Comparison of ENCODE assay signal across 26 mouse cellular contexts in the genomic region with DNA sequence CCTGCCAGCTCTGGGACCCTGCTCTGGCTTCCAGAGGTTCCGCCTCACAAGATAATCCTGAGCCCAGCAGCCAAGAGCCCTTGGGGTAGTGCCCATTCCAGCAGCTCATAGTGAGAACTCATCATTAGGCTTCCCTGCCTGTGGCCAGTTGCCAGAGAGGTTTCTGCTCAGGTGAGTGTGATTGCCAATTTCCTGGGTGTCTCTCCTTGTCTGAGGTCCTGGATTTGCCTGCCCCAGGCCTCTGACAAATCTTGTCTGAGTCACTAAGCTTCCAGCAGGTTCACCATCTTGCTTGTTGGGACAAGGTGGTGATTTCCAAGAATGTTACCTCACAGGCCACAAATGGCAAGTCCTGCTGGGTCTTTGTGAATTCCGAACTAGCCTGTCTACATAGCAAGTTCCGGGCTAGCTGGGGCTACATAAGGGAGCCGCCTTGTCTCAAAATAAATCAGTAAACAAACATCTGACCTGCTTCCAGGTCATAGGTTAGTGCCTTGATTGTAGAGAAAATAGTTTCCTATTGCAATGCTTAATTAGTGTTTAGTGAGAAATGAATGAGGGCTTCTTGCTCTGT. TPM values are rescaled to one million over a fixed set of nuclear protein-coding genes. Genes with fewer than 3 reads are reported as not detected.
DNase-seq lines count a peak whose midpoint lies in the region; ATAC-seq lines count a peak whose summit lies in the region.
"Had no signal": no experiment of that assay in that cellular context is flagged by ENCODE, and none has a peak within 500 bp of the region (broad histone marks: within the 10 kb centered on the region; RNA-seq: fewer than 3 reads in every experiment).

No protein-coding gene starts in this region.

- WGBS in forebrain, embryonic 10.5 days, result 79% methylated on average over 4 of the region's 4 CpGs
- 77% methylated on average over 4 of the region's 4 CpGs for WGBS in forebrain, embryonic 11.5 days
- 80% methylated on average over 4 of the region's 4 CpGs for WGBS in forebrain, embryonic 15.5 days
- 74% methylated on average over 4 of the region's 4 CpGs for WGBS in midbrain, embryonic 14.5 days

- no peak for DNase-seq in forebrain, embryonic 10.5 days (ENCODE audit: extremely low spot score, low spot score)
- no peak for DNase-seq in forebrain, embryonic 11.5 days (ENCODE audit: low spot score)
- no peak for DNase-seq in ES-E14 (ENCODE audit: low read depth, low spot score)
- no peak for DNase-seq in midbrain, embryonic 14.5 days
- DNase-seq in heart, adult 18-20 months, result no peak
- no peak for DNase-seq in adrenal gland, postnatal 36 days
- DNase-seq: adrenal gland, adult 8-10 months; gastrocnemius, postnatal 10 days; lung, postnatal 14 days; thymus, postnatal 25 days had no signal

- H3K4me1 ChIP-seq in forebrain, embryonic 10.5 days, result peaks cover 10% of the 10 kb centered on the region
- 0 out of 2 replicates have a peak, but pooled peaks cover 2% of the 10 kb centered on the region for H3K4me1 ChIP-seq in forebrain, embryonic 11.5 days (replicated peaks; ENCODE audit: control insufficient read depth, insufficient read depth, low read length)
- peaks cover 0 to 32% of the 10 kb centered on the region in 2 experiments; a peak in 3 of 4 replicates for H3K4me1 ChIP-seq in ES-E14 (ENCODE audit: control insufficient read depth in 2 of 2, insufficient read depth in 2 of 2, low read length in 2 of 2, poor library complexity in 1 of 2)
- peaks cover 4% of the 10 kb centered on the region; the same call in 1 of the 2 replicates for H3K4me1 ChIP-seq in forebrain, embryonic 15.5 days
- peaks cover 8% of the 10 kb centered on the region for H3K4me1 ChIP-seq in midbrain, embryonic 14.5 days (ENCODE audit: control insufficient read depth, insufficient read depth, low read length)
- H3K4me1 ChIP-seq: embryonic facial prominence, embryonic 13.5 days; heart, embryonic 10.5 days; limb, embryonic 13.5 days; liver, embryonic 15.5 days had no signal

- H3K27ac ChIP-seq in forebrain, embryonic 10.5 days, result 0 out of 2 replicates have a peak overlapping the region, but pooled peaks have one; percentile 5
- H3K27ac ChIP-seq in forebrain, embryonic 11.5 days (ENCODE audit: low read depth, low read length), result no peak overlapping the region
- peak overlapping the region; percentile 64 for H3K27ac ChIP-seq in ES-E14 (ENCODE audit: insufficient read depth, low read depth, low read length, poor library complexity, severe bottlenecking)
- peak overlapping the region; percentile 66 for H3K27ac ChIP-seq in forebrain, embryonic 15.5 days (replicated peaks)
- H3K27ac ChIP-seq in midbrain, embryonic 14.5 days (replicated peaks; ENCODE audit: low read depth, low read length), result peak overlapping the region; percentile 83
- H3K27ac ChIP-seq: embryonic facial prominence, embryonic 13.5 days; heart, embryonic 10.5 days; limb, embryonic 13.5 days; liver, embryonic 15.5 days; stomach, postnatal 0 days had no signal

- in situ Hi-C loops in ES-E14 (cut with MboI; ENCODE audit: low sequenced_read_pairs in 2 of 2, unreplicated experiment in 2 of 2), result no loop called here

- H3K27me3 ChIP-seq in forebrain, embryonic 10.5 days (ENCODE audit: poor library complexity, severe bottlenecking), result no peaks in the 10 kb centered on the region
- no peaks in the 10 kb centered on the region for H3K27me3 ChIP-seq in forebrain, embryonic 11.5 days (ENCODE audit: control insufficient read depth, insufficient read depth, low read length)
- H3K27me3 ChIP-seq in forebrain, embryonic 15.5 days, result no peaks in the 10 kb centered on the region
- no peaks in the 10 kb centered on the region for H3K27me3 ChIP-seq in midbrain, embryonic 14.5 days (ENCODE audit: control insufficient read depth, insufficient read depth, low read length)
- H3K27me3 ChIP-seq: embryonic facial prominence, embryonic 13.5 days; limb, embryonic 13.5 days had no signal

- no peaks in the 10 kb centered on the region for H3K36me3 ChIP-seq in forebrain, embryonic 10.5 days (replicated peaks)
- no peaks in the 10 kb centered on the region for H3K36me3 ChIP-seq in forebrain, embryonic 11.5 days (ENCODE audit: control insufficient read depth, insufficient read depth, low read length)
- H3K36me3 ChIP-seq in ES-E14 (ENCODE audit: control insufficient read depth, insufficient read depth, low read length, poor library complexity, severe bottlenecking), result no peaks in the 10 kb centered on the region
- no peaks in the 10 kb centered on the region for H3K36me3 ChIP-seq in forebrain, embryonic 15.5 days
- H3K36me3 ChIP-seq in midbrain, embryonic 14.5 days (ENCODE audit: control insufficient read depth, insufficient read depth, low read length), result no peaks in the 10 kb centered on the region
- H3K36me3 ChIP-seq: embryonic facial prominence, embryonic 13.5 days; G1E; heart, embryonic 10.5 days; limb, embryonic 13.5 days; liver, embryonic 15.5 days had no signal

- peaks cover 8% of the 10 kb centered on the region; the same call in 1 of the 2 replicates for H3K9me3 ChIP-seq in forebrain, embryonic 10.5 days
- no peaks in the 10 kb centered on the region for H3K9me3 ChIP-seq in forebrain, embryonic 11.5 days (ENCODE audit: control insufficient read depth, low read length)
- peaks cover 5% of the 10 kb centered on the region; the same call in 1 of the 2 replicates for H3K9me3 ChIP-seq in ES-E14 (ENCODE audit: control insufficient read depth, insufficient read depth, low read depth, low read length)
- H3K9me3 ChIP-seq in forebrain, embryonic 15.5 days, result no peaks in the 10 kb centered on the region
- peaks cover 8% of the 10 kb centered on the region; the same call in 1 of the 2 replicates for H3K9me3 ChIP-seq in midbrain, embryonic 14.5 days (ENCODE audit: control insufficient read depth, low read length)
- H3K9me3 ChIP-seq: G1E; liver, embryonic 15.5 days had no signal

- ATAC-seq in forebrain, embryonic 11.5 days (replicated peaks; ENCODE audit: low FRiP score), result no peak
- ATAC-seq in forebrain, embryonic 15.5 days (replicated peaks), result no peak
- ATAC-seq in midbrain, embryonic 14.5 days (ENCODE audit: low FRiP score, low TSS enrichment), result no peak
- ATAC-seq: intestine, embryonic 16.5 days had no signal

- H3K4me2 ChIP-seq in forebrain, embryonic 11.5 days (ENCODE audit: low read depth, low read length, severe bottlenecking), result no peak overlapping the region
- no peak overlapping the region for H3K4me2 ChIP-seq in forebrain, embryonic 15.5 days (replicated peaks)
- no peak overlapping the region for H3K4me2 ChIP-seq in midbrain, embryonic 14.5 days (ENCODE audit: low read length)
- H3K4me2 ChIP-seq: embryonic facial prominence, embryonic 13.5 days; limb, embryonic 13.5 days; liver, embryonic 15.5 days had no signal

- no peak overlapping the region for H3K4me3 ChIP-seq in forebrain, embryonic 10.5 days
- H3K4me3 ChIP-seq in forebrain, embryonic 11.5 days (ENCODE audit: low read depth, low read length), result no peak overlapping the region
- no peak overlapping the region for H3K4me3 ChIP-seq in ES-E14 (ENCODE audit: insufficient read depth in 1 of 2, low read depth in 1 of 2, low read length in 2 of 2, poor library complexity in 1 of 2, severe bottlenecking in 1 of 2)
- no peak overlapping the region for H3K4me3 ChIP-seq in forebrain, embryonic 15.5 days
- H3K4me3 ChIP-seq in midbrain, embryonic 14.5 days (replicated peaks; ENCODE audit: low read depth, low read length), result no peak overlapping the region
- H3K4me3 ChIP-seq: embryonic facial prominence, embryonic 13.5 days; heart, embryonic 10.5 days; limb, embryonic 13.5 days; liver, embryonic 15.5 days had no signal

- no peak overlapping the region for H3K9ac ChIP-seq in forebrain, embryonic 11.5 days (ENCODE audit: low read length)
- 0 out of 2 replicates have a peak overlapping the region, but pooled peaks have one; percentile 2 for H3K9ac ChIP-seq in ES-E14 (ENCODE audit: insufficient read depth, low read depth, low read length, poor library complexity, severe bottlenecking)
- H3K9ac ChIP-seq in forebrain, embryonic 15.5 days (replicated peaks), result no peak overlapping the region
- no peak overlapping the region for H3K9ac ChIP-seq in midbrain, embryonic 14.5 days (replicated peaks; ENCODE audit: low read length)
- H3K9ac ChIP-seq: embryonic facial prominence, embryonic 13.5 days; limb, embryonic 13.5 days; liver, embryonic 15.5 days had no signal

RNA-seq across cellular contexts. Expression of gene Rnf216, which starts 12.1 kb away (rescaled TPM):
- polyA plus RNA-seq in forebrain, embryonic 10.5 days (2016; fragmentation: Nextera tagmentation; extraction: Ambion mirVana), result 44.4 and 48.0 TPM in 2 replicates
- polyA plus RNA-seq in forebrain, embryonic 11.5 days (2014; fragmentation: Nextera tagmentation; extraction: Ambion mirVana), result 38.6 and 42.7 TPM in 2 replicates
- 17.7 and 23.8 TPM in 2 replicates for total RNA-seq in ES-E14 (2012; rRNA removed)
- 36.2 and 37.3 TPM in 2 replicates for polyA plus RNA-seq in forebrain, embryonic 15.5 days (2015; fragmentation: Nextera tagmentation; extraction: Ambion mirVana)
- polyA plus RNA-seq in midbrain, embryonic 14.5 days (2014; fragmentation: Nextera tagmentation; extraction: Ambion mirVana), result 28.9 and 32.1 TPM in 2 replicates
- 10 to 100 TPM; 23.3 to 25.7 TPM for total RNA-seq in heart, adult 18-20 months (2021)
- 10 to 100 TPM; 38.4 to 48.7 TPM for total RNA-seq in adrenal gland, postnatal 36 days (2021)

RNA-seq across cellular contexts. Expression of gene Olfr718-ps1, which starts 22.5 kb away (rescaled TPM):
- polyA plus RNA-seq in forebrain, embryonic 10.5 days (2016; fragmentation: Nextera tagmentation; extraction: Ambion mirVana), result 0.02 TPM in 1 of 2 replicates, not detected in the other
- polyA plus RNA-seq in forebrain, embryonic 11.5 days (2014; fragmentation: Nextera tagmentation; extraction: Ambion mirVana), result 0.07 TPM in 1 of 2 replicates, not detected in the other
- 0.05 and 0.36 TPM in 2 replicates for total RNA-seq in ES-E14 (2012; rRNA removed)
- not detected in 2 replicates for polyA plus RNA-seq in forebrain, embryonic 15.5 days (2015; fragmentation: Nextera tagmentation; extraction: Ambion mirVana)
- polyA plus RNA-seq in midbrain, embryonic 14.5 days (2014; fragmentation: Nextera tagmentation; extraction: Ambion mirVana), result not detected in 2 replicates
- not detected for total RNA-seq in heart, adult 18-20 months (2021)
- total RNA-seq in adrenal gland, postnatal 36 days (2021), result under 1 TPM in 1 of 2 experiments, not detected in 1; 0.07 TPM
- total RNA-seq: gastrocnemius, postnatal 10 days; heart, postnatal 25 days; monocyte, adult 5-6 weeks; neutrophil, adult 5-6 weeks had no signal
- polyA plus RNA-seq: C2C12; cortical plate, adult 2 months; G1E; intestine, embryonic 16.5 days; kidney, embryonic 16.5 days; liver, embryonic 15.5 days; spleen, adult 2 months; stomach, postnatal 0 days had no signal

RNA-seq across cellular contexts. Expression of gene Rbak, which starts 55.7 kb away (rescaled TPM):
- 14.4 and 15.6 TPM in 2 replicates for polyA plus RNA-seq in forebrain, embryonic 10.5 days (2016; fragmentation: Nextera tagmentation; extraction: Ambion mirVana)
- polyA plus RNA-seq in forebrain, embryonic 11.5 days (2014; fragmentation: Nextera tagmentation; extraction: Ambion mirVana), result 15.9 and 17.2 TPM in 2 replicates
- total RNA-seq in ES-E14 (2012; rRNA removed), result 11.2 and 11.5 TPM in 2 replicates
- polyA plus RNA-seq in forebrain, embryonic 15.5 days (2015; fragmentation: Nextera tagmentation; extraction: Ambion mirVana), result 16.2 and 17.5 TPM in 2 replicates
- 12.3 and 13.9 TPM in 2 replicates for polyA plus RNA-seq in midbrain, embryonic 14.5 days (2014; fragmentation: Nextera tagmentation; extraction: Ambion mirVana)
- total RNA-seq in heart, adult 18-20 months (2021), result 1 to 10 TPM; 3.5 to 4.6 TPM
- total RNA-seq in adrenal gland, postnatal 36 days (2021), result 10 to 100 TPM; 11.3 to 11.7 TPM

RNA-seq across cellular contexts. Expression of gene Spdye4b, which starts 55.9 kb away (rescaled TPM):
- not detected in 2 replicates for polyA plus RNA-seq in forebrain, embryonic 10.5 days (2016; fragmentation: Nextera tagmentation; extraction: Ambion mirVana)
- not detected in 2 replicates for polyA plus RNA-seq in forebrain, embryonic 11.5 days (2014; fragmentation: Nextera tagmentation; extraction: Ambion mirVana)
- total RNA-seq in ES-E14 (2012; rRNA removed), result 0.45 and 0.48 TPM in 2 replicates
- not detected in 2 replicates for polyA plus RNA-seq in forebrain, embryonic 15.5 days (2015; fragmentation: Nextera tagmentation; extraction: Ambion mirVana)
- not detected in 2 replicates for polyA plus RNA-seq in midbrain, embryonic 14.5 days (2014; fragmentation: Nextera tagmentation; extraction: Ambion mirVana)
- not detected for total RNA-seq in heart, adult 18-20 months (2021)
- not detected for total RNA-seq in adrenal gland, postnatal 36 days (2021)
- total RNA-seq: adrenal gland, adult 8-10 months; gastrocnemius, postnatal 10 days; heart, postnatal 25 days; left cerebral cortex, adult 8-10 months had no signal
- polyA plus RNA-seq: C2C12; cortical plate, adult 2 months; embryonic facial prominence, embryonic 13.5 days; G1E; heart, embryonic 10.5 days; intestine, embryonic 16.5 days; kidney, embryonic 16.5 days; limb, embryonic 13.5 days; liver, embryonic 15.5 days; spleen, adult 2 months; stomach, postnatal 0 days had no signal
